Mouse (Mus musculus): ENCODE data around the gene Coro6. TPM values are rescaled to one million over a fixed set of nuclear protein-coding genes. Genes with fewer than 3 reads are reported as not detected.

Coro6 gene
- total RNA-seq, 2 experiments from 2014 or later, result not detected

DNA sequence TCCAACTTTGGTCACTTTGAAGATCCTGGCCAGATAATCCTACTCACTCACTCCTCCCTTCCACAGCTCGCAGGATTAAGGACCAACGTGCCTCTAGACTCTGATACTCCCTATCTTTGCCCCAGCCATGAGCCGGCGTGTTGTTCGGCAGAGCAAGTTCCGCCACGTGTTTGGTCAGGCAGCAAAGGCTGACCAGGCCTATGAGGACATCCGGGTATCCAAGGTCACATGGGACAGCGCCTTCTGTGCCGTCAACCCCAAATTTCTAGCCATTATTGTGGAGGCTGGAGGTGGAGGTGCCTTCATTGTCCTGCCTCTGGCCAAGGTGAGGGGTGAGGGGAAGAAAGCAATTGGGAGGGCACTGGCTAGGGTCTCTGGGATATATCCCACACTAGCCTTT is 1.6 kb downstream of the Coro6 start:
- ATAC-seq (replicated peaks; ENCODE audit: poor library complexity, severe bottlenecking), result no peak

DNA sequence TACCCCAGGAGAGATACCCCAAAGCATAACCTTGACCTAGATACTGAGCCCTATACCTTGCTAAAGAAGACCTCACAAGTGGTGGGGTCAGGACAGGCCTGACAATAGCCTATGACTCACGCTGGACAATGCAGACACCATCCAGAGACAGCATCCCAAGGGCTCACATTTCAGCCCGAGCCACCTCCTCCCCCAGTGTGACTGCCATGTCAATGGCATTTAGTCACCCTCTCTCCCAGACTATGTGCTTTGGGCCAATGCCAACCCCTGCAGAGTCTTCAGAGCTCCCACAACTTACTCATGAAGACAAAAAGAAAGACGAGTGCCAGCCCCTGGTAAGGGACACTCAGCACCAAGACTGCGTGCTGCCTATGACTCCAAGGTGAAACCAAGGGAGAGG is 2.5 kb downstream of the Coro6 start:
- ATAC-seq (replicated peaks; ENCODE audit: poor library complexity, severe bottlenecking), result no peak

DNA sequence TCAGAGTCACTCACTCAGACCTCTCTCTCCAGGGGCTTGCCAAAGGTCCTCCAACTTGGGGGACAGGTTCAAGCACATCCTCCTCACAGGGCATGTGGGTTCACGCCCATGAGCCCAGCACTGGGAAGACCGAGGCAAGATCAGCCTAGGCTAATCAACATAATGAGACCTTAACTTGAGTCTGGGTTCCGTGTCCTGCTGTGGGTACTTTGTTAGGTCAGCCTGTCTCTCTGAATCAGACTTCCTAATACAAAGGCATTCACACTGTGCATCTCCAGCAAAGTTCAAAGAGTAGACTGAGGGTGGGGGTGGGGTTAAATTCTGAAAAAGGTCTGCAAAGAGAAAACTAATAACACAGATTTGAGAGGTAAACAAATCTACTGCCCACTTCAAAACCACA is 2.9 kb downstream of the Coro6 start:
- no peak for ATAC-seq (replicated peaks; ENCODE audit: poor library complexity, severe bottlenecking)

GRCm38 (mm10) chr11:77466544-77466943 is 4.3 kb downstream of the Coro6 start:
- ATAC-seq (replicated peaks; ENCODE audit: poor library complexity, severe bottlenecking), result no peak

- peak; percentile 79 for ATAC-seq (replicated peaks; ENCODE audit: poor library complexity, severe bottlenecking)
Measured at GRCm38 (mm10) chr11:77467157-77467556, 4.9 kb downstream of the Coro6 start.

DNA sequence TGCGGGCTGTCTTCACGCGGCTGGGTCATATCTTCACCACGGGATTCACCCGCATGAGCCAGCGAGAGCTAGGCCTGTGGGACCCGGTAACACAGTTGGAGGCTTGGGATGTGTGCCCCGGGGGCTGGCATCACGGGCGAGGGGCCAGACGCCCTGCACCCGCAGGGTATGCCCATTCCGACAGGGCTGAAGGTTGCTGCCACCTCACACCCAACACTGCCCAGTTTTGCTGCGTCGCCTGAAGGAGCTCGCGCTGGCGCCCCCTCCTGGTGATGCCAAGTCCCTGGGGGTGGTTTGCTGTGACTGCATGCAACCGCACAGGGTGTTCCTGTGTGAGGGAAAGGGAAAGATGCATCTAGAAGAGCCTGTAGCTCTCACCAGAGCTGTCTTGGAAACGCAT is 5.6 kb downstream of the Coro6 start:
- peak; percentile 71 for ATAC-seq (replicated peaks; ENCODE audit: poor library complexity, severe bottlenecking)

DNA sequence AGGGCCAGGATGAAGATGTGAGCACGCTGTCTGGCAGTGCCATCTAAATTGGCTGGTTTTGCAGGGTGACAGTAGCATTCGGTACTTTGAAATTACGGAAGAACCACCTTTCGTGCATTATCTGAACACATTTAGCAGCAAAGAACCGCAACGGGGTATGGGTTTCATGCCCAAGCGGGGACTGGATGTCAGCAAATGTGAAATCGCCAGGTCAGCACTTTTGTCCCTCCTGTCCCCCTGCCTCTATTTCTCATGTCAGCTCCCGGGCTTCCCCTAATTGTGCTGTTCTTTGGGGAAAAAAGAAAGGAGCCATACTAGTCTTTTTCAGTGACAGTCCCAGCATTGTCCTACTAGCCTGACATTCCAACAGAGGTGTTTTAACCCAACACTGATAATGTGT is 6.2 kb downstream of the Coro6 start:
- ATAC-seq (replicated peaks; ENCODE audit: poor library complexity, severe bottlenecking), result no peak

GRCm38 (mm10) chr11:77471407-77471806 is 9.2 kb downstream of the Coro6 start:
- ATAC-seq (replicated peaks; ENCODE audit: poor library complexity, severe bottlenecking), result no peak

GRCm38 (mm10) chr11:77472775-77473174 is 10.6 kb downstream of the Coro6 start:
- no peak for ATAC-seq (replicated peaks; ENCODE audit: poor library complexity, severe bottlenecking)

DNA sequence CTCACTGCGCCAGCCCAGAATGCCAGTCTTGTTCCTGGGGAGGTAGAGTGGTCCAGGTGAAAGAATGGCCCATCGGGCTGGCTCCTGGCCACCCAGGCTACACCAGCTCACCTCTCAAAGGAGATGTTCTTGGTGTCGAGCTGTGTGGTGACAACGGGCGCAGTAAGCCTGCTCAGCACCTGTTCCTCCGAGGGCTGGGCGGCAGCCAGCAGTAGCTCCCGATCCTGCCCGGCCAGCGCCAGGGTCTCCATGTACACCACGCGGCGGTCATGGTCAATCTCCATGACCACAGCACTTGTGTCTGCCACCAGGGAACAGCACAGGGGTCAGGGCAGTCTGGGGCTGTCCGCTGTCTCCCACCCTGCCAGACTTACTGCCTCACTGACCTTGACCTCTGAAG is 14.0 kb downstream of the Coro6 start:
- no peak for ATAC-seq (replicated peaks; ENCODE audit: poor library complexity, severe bottlenecking)

GRCm38 (mm10) chr11:77476895-77477294 is 14.7 kb downstream of the Coro6 start:
- no peak for ATAC-seq (replicated peaks; ENCODE audit: poor library complexity, severe bottlenecking)

DNA sequence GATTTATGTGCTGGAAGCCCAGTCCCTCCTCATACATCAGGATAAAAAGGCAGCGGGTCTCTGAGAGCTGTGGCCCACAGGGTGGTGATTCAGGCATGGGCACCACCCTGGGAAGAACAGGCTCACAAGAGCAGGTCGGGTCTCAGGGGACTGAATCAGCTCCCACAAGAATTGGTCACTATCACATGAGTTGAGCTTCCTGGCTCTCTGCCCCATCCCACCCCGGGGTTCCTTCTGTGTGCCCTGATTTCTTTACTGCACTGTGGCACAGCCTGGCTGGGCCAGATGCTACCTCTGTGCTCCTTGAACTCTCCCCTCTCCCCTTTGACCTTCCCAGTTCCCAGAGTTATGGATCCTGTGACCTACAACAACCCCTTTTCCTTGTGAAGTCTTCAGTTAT is 20.8 kb downstream of the Coro6 start:
- no peak for ATAC-seq (replicated peaks; ENCODE audit: poor library complexity, severe bottlenecking)

- ATAC-seq (replicated peaks; ENCODE audit: poor library complexity, severe bottlenecking), result peak; percentile 62
Measured at GRCm38 (mm10) chr11:77483510-77484255, 21.5 kb downstream of the Coro6 start.

- no peak for ATAC-seq (replicated peaks; ENCODE audit: poor library complexity, severe bottlenecking)
Measured at GRCm38 (mm10) chr11:77485229-77485628, 23.0 kb downstream of the Coro6 start.

DNA sequence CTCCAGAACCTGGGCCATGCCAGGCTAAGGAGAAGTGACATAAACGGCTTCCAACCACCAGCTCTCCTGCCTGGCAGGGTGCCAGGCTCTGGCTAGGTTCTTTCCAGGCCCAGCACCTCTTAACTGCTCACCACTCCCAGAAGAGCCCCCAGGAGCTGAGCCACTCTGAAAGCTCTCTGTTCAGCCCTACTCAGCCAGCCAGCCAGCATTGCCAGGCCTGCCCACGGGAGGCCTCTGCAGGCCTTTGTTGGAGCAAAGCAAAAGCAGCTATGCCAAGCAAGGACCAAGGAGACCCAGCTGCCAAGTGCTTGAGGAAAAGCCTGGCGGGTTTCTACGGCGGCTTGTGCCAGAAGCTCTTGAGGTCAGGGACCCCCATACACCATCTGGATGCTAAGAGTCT is 24.6 kb downstream of the Coro6 start:
- ATAC-seq (replicated peaks; ENCODE audit: poor library complexity, severe bottlenecking), result no peak

GRCm38 (mm10) chr11:77488771-77489581 is 26.8 kb downstream of the Coro6 start:
- no peak for ATAC-seq (replicated peaks; ENCODE audit: poor library complexity, severe bottlenecking)

DNA sequence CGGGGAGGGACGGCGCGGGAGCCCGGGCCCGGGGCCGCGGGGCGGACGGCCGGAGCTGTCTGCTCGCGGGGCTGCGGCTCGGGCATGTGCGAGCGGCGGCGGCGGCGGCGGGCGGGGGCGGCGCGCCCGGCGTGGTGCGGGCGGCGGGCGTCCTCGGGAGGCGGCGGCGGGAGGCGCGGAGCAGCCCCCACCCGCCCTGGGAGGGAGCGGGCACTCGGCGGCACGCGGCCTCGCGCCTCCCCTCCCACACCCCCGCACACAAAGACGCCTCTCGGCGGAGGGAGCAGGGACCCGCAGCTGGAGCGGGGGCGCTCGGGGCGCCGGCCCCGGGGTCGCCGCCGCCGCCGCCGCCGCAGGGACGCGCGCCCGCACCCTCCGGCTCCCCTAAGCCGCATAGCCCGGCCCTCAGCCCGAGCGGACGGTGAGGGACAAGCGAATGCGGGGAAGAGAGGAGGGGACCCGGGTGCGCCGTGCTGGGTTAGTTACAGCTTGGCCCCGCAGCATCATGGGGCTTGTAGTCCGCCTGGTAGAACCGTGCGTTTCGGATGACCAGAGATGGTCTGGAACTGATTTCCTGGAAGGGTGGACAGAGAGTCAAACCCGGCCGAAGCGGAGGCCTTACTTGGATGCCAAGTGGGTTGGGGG is 27.5 kb downstream of the Coro6 start, which contains the start of gene Ankrd13b:
Gene Ankrd13b, minus strand, starts transcription at position 88 of the 645 bp plus-strand sequence.
- ATAC-seq (replicated peaks; ENCODE audit: poor library complexity, severe bottlenecking), result no peak

DNA sequence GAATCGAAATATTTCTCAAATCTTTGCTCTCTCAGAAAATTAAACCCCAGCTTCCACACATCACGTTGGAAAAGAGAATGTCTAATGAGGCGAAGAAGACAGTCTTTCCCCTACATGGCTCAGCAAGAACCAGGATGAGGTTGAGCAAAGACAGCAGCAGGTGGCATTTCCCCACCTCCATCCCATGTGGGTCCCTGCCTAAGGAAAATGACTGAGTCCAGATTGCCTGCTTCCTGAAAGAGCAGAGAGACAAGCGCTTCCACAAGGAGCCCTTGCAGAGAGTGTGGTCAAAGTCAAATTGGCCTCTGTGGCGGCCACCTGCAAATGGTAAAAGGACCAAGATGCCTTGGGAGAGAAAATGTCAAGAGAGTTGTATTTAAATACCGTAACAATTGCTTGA is 28.2 kb downstream of the Coro6 start:
- ATAC-seq (replicated peaks; ENCODE audit: poor library complexity, severe bottlenecking), result no peak

- ATAC-seq (replicated peaks; ENCODE audit: poor library complexity, severe bottlenecking), result peak; percentile 59
Measured at GRCm38 (mm10) chr11:77491123-77491501, 28.9 kb downstream of the Coro6 start.

- peak; percentile 20 for ATAC-seq (replicated peaks; ENCODE audit: poor library complexity, severe bottlenecking)
Measured at GRCm38 (mm10) chr11:77491502-77492291, 29.5 kb downstream of the Coro6 start.

Measured in granulocyte monocyte progenitor cell, adult 5-6 weeks (primary cell).